Mouse (Mus musculus) bone marrow, adult 2 months (tissue): Measurements from ENCODE around the gene Phf23. TPM values are rescaled to one million over a fixed set of nuclear protein-coding genes. Genes with fewer than 3 reads are reported as not detected.
"Not testable (repeated sequence)": the region's sequence is repeated elsewhere in the genome, so short reads cannot be mapped to it uniquely, and the experiment has no call there.

Source experiments
- H3K27ac ChIP-seq: fragments of 200-500 bp; 2 replicates; pipeline ENCODE4 v1.5.1; 2012; ENCODE audit warnings: low read depth, mild to moderate bottlenecking, control low read depth, inconsistent platforms, low read length; ENCODE audit not compliant: control insufficient read depth, poor library complexity, insufficient read depth
- H3K4me1 ChIP-seq: fragments of 200-500 bp; 2 replicates; pipeline ENCODE4 v1.6.1; 2011; ENCODE audit warnings: low read length; ENCODE audit not compliant: control insufficient read depth, insufficient read depth
- H3K4me3 ChIP-seq: fragments of 200-500 bp; replicated peaks from 2 replicates; pipeline ENCODE3; 2011; ENCODE audit warnings: mild to moderate bottlenecking, low read depth, low read length, control low read depth; ENCODE audit not compliant: control insufficient read depth
- CTCF ChIP-seq: fragments of 200-500 bp; IDR thresholded peaks from 2 replicates; pipeline ENCODE4 v1.5.1; 2011; ENCODE audit warnings: low read length, control low read depth; ENCODE audit not compliant: control insufficient read depth, insufficient read depth
- POLR2A ChIP-seq: fragments of 200-500 bp; IDR thresholded peaks from 2 replicates; pipeline ENCODE4 v1.6.1; 2011; ENCODE audit warnings: low read depth, mild to moderate bottlenecking, control low read depth, low read length, borderline replicate concordance; ENCODE audit not compliant: control insufficient read depth
- WGBS: fragments of 180-500 bp; shearing (Covaris S2); methylation state at CpG from one replicate; pipeline ENCODE4 v1.1.7; 2018; 5-methylcytosine and 5-hydroxymethylcytosine counted together
- polyA plus RNA-seq: library from polyadenylated mRNA; stranded (reverse); fragments of >200 nt; gene quantifications from 2 replicates; pipeline ENCODE4 v1.2.4, GENCODE M21; 2011; ENCODE audit warnings: low replicate concordance; ENCODE audit not compliant: missing spikeins, insufficient read depth, insufficient read length

The Phf23 gene
- polyA plus RNA-seq, 1 experiment: 72.4 TPM

GRCm38 (mm10) chr11:70013408-70013807 is 17.8 kb downstream of the Phf23 start:
- WGBS: 90% methylated on average over 3 of the region's 3 CpGs
- H3K4me3 ChIP-seq: no peak overlapping the region
- TF ChIP-seq CTCF: no peak
- TF ChIP-seq POLR2A: no peak
- no peak overlapping the region for H3K27ac ChIP-seq
- H3K4me1 ChIP-seq: peaks cover 1% of the 10 kb centered on the region; the same call in 1 of the 2 replicates

GRCm38 (mm10) chr11:70014051-70014450 is 18.5 kb downstream of the Phf23 start:
- no peak for TF ChIP-seq CTCF
- TF ChIP-seq POLR2A: no peak
- no peak overlapping the region for H3K4me3 ChIP-seq
- 76% methylated on average over 5 of the region's 5 CpGs for WGBS
- H3K27ac ChIP-seq: no peak overlapping the region
- peaks cover 1% of the 10 kb centered on the region; the same call in 1 of the 2 replicates for H3K4me1 ChIP-seq

- TF ChIP-seq POLR2A (peak; percentile 75; the same call in 1 of the 2 replicates), CTCF (peak; percentile 38; the same call in 1 of the 2 replicates)
- under 1% methylated on average over 35 of the region's 35 CpGs for WGBS
- H3K4me1 ChIP-seq: peaks cover 1% of the 10 kb centered on the region; the same call in 1 of the 2 replicates
- peak within 1 kb of the TSS; percentile 26 for H3K27ac ChIP-seq
- H3K4me3 ChIP-seq: peak within 1 kb of the TSS; percentile 74
These were observed 19.4 kb downstream of the Phf23 start, which contains the start of gene Acadvl for GRCm38 (mm10) chr11:70014880-70015558. Acadvl (minus strand) TSS chr11:70015411.

GRCm38 (mm10) chr11:70015677-70016076 is 20.1 kb downstream of the Phf23 start:
- TF ChIP-seq POLR2A (no peak), CTCF (no peak)
- WGBS: 67% methylated on average over 6 of the region's 6 CpGs
- no peak overlapping the region for H3K27ac ChIP-seq
- peaks cover 1% of the 10 kb centered on the region; the same call in 1 of the 2 replicates for H3K4me1 ChIP-seq
- H3K4me3 ChIP-seq: no peak overlapping the region

- WGBS: 82% methylated on average over 2 of the region's 2 CpGs
- H3K4me1 ChIP-seq, H3K27ac ChIP-seq, H3K4me3 ChIP-seq: not testable (repeated sequence)
These were observed 20.6 kb downstream of the Phf23 start for GRCm38 (mm10) chr11:70016177-70016576.

- 75% methylated on average over 3 of the region's 3 CpGs for WGBS
- Histone ChIP-seq H3K4me1 (peaks cover 1% of the 10 kb centered on the region; the same call in 1 of the 2 replicates), H3K27ac (no peak within 1 kb of the TSS), H3K4me3 (no peak within 1 kb of the TSS)
- no peak for TF ChIP-seq CTCF
- no peak for TF ChIP-seq POLR2A
These were observed 21.1 kb downstream of the Phf23 start, which contains the start of gene Dlg4 for GRCm38 (mm10) chr11:70016669-70017068. Dlg4 (plus strand) TSS chr11:70016942.

- Histone ChIP-seq H3K4me3 (no peak overlapping the region), H3K27ac (no peak overlapping the region), H3K4me1 (peaks cover 1% of the 10 kb centered on the region; the same call in 1 of the 2 replicates)
- WGBS: 63% methylated on average over 7 of the region's 7 CpGs
- no peak for TF ChIP-seq CTCF
- TF ChIP-seq POLR2A: no peak
These were observed 21.7 kb downstream of the Phf23 start for GRCm38 (mm10) chr11:70017199-70017767.

- Histone ChIP-seq H3K4me3 (peak overlapping the region; percentile 18), H3K27ac (no peak overlapping the region), H3K4me1 (peaks cover 1% of the 10 kb centered on the region; the same call in 1 of the 2 replicates)
- WGBS: 1% methylated on average over 25 of the region's 25 CpGs
- TF ChIP-seq CTCF (no peak), POLR2A (no peak)
These were observed 22.8 kb downstream of the Phf23 start for GRCm38 (mm10) chr11:70018131-70018990.
